Mouse (Mus musculus) erythroblast, embryonic 14.5 days (primary cell): ENCODE measurements around the gene Rap2b. TPM values are rescaled to one million over a fixed set of nuclear protein-coding genes. Genes with fewer than 3 reads are reported as not detected.

Experiments
- H3K27me3 ChIP-seq: 2 replicates; pipeline ENCODE4 v1.6.1; 2012; ENCODE audit warnings: inconsistent platforms; ENCODE audit not compliant: control insufficient read depth
- H3K36me3 ChIP-seq: 2 replicates; pipeline ENCODE4 v1.6.1; 2012; ENCODE audit warnings: mild to moderate bottlenecking, inconsistent platforms; ENCODE audit not compliant: control insufficient read depth
- H3K4me1 ChIP-seq: 2 replicates; pipeline ENCODE4 v1.6.1; 2012; ENCODE audit warnings: inconsistent platforms; ENCODE audit not compliant: control insufficient read depth
- H3K4me3 ChIP-seq: replicated peaks from 2 replicates; pipeline ENCODE3; 2012; ENCODE audit warnings: moderate library complexity, mild to moderate bottlenecking, inconsistent platforms
- H3K9me3 ChIP-seq: 2 replicates; pipeline ENCODE4 v1.6.1; 2012; ENCODE audit warnings: low read length, inconsistent platforms, mixed read lengths; ENCODE audit not compliant: control insufficient read depth
- GATA1 ChIP-seq: IDR thresholded peaks from 2 replicates; pipeline ENCODE4 v1.6.1; 2012; ENCODE audit warnings: low read length, inconsistent platforms, mixed read lengths
- TAL1 ChIP-seq: IDR thresholded peaks from 3 replicates; pipeline ENCODE4 v1.6.1; 2012; ENCODE audit warnings: low read length, inconsistent platforms, mixed read lengths
- polyA plus RNA-seq: library from polyadenylated mRNA; stranded (reverse); fragments of >175 nt; gene quantifications from 2 replicates; pipeline ENCODE4 v1.2.3, GENCODE M21; 2012

Rap2b gene
- polyA plus RNA-seq = 0.14 and 0.16 TPM in 2 replicates

DNA sequence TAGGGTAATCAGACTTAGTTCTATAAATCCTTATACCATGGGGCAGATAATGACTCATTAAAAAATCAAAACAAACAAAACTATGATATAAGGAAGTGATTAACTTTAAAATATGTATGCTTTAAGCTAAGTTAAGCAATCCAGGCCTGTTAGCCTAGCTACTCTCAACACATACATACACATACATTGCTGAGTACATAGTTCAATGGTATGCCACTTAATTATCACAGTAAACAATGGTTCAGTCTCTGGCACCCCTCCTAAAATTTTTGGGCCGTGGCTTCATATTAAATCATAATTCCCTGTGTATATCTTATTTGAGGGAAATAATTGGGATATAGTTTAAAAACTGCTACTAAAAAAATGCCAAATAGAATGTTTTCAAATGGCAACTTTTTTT lies at the start of gene Rap2b:
Gene Rap2b (plus strand): TSS at position 301 of the 400 bp plus-strand sequence.
- H3K27me3 ChIP-seq = peaks cover 22% of the 10 kb centered on the region
- TF ChIP-seq GATA1 (no peak), TAL1 (no peak)
- H3K4me1 ChIP-seq = peaks cover 35% of the 10 kb centered on the region
- no peaks in the 10 kb centered on the region for H3K9me3 ChIP-seq
- no peaks in the 10 kb centered on the region for H3K36me3 ChIP-seq
- no peak within 1 kb of the TSS for H3K4me3 ChIP-seq

DNA sequence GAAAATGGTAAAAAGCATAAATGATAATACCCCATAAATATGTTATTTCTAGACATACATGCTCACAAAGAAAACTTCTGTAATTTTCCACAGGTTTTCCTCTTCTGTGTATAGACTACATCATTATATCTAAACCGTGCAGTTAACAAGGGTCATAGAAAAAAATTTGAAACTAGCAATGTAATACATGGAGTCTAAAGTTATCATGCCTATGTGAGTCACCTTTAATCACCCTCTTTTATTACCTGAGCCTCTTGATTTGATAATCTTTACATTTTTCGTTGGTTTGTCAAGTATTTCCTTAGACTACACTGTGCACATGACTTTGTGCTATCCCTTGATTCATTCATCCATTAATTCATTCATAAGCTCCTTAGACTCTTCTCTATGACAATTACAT lies 46.4 kb upstream of the Rap2b start:
- Histone ChIP-seq H3K27me3 (no peaks in the 10 kb centered on the region), H3K9me3 (no peaks in the 10 kb centered on the region), H3K36me3 (no peaks in the 10 kb centered on the region), H3K4me1 (no peaks in the 10 kb centered on the region), H3K4me3 (no peak overlapping the region)
- TF ChIP-seq GATA1 (no peak), TAL1 (no peak)

DNA sequence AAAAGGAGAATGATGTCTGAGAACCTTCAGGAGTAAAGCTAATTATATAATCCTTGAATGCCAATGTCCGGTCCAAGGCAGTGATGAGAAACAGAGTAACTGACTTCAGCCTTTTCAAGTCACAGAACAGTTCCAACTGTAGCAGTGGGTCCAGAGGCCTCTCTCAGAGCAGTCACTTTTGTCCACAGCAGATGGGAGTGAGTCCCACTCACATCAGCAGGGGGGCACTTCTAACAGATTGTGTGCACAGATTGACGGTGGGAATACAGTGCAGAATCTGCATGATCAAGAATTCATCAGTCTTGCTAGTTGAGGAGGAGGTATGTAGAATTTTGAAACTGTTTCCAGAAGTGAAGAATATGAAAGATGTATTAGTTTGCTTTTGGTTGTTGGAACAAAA lies 41.4 kb upstream of the Rap2b start:
- no peak for TF ChIP-seq TAL1
- TF ChIP-seq GATA1 = no peak
- Histone ChIP-seq H3K27me3 (no peaks in the 10 kb centered on the region), H3K4me3 (no peak overlapping the region), H3K36me3 (no peaks in the 10 kb centered on the region), H3K9me3 (no peaks in the 10 kb centered on the region), H3K4me1 (no peaks in the 10 kb centered on the region)

DNA sequence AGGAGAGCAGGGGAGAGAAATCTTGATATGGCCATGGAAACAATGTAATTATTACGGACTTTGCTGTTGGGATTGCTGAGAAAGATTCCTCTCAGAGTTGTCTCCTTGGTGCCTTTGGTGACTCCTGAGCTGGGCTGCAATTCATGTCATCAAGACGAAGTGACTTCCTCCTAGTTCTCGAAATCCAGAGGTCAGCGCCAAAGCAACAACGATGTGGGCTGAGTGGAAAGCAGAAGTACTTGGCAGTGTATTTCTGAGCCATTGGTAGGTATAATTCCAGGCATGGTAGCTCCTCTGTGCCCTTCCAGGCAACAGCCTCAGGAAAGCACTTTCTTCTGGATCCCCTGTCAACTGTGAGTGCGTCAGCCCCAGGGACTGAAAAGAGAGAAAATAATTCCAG lies 39.8 kb upstream of the Rap2b start:
- H3K9me3 ChIP-seq = no peaks in the 10 kb centered on the region
- H3K36me3 ChIP-seq = no peaks in the 10 kb centered on the region
- H3K27me3 ChIP-seq = no peaks in the 10 kb centered on the region
- no peaks in the 10 kb centered on the region for H3K4me1 ChIP-seq
- no peak overlapping the region for H3K4me3 ChIP-seq
- TF ChIP-seq TAL1 (no peak), GATA1 (no peak)

DNA sequence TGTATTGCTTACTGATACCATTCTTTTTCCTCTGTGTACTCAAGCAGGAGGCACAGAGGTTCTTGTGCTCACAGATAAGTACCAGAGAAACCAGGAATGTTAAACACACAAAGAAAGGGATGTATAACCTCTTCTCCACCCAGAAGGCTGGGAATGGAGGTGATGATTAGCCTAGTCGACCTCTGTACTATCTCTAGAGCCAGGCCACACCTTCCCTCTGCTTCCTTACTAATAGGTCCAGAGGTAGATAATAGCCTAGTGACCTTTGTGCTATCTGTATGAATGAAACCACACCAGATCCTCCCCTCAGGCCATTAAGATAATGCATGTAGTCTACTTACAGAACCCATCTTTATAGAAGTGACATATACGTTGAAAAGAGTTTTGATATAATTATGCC lies 25.2 kb upstream of the Rap2b start:
- Histone ChIP-seq H3K36me3 (no peaks in the 10 kb centered on the region), H3K9me3 (no peaks in the 10 kb centered on the region), H3K27me3 (no peaks in the 10 kb centered on the region), H3K4me1 (no peaks in the 10 kb centered on the region), H3K4me3 (no peak overlapping the region)
- TF ChIP-seq GATA1 = no peak
- TF ChIP-seq TAL1 = no peak

DNA sequence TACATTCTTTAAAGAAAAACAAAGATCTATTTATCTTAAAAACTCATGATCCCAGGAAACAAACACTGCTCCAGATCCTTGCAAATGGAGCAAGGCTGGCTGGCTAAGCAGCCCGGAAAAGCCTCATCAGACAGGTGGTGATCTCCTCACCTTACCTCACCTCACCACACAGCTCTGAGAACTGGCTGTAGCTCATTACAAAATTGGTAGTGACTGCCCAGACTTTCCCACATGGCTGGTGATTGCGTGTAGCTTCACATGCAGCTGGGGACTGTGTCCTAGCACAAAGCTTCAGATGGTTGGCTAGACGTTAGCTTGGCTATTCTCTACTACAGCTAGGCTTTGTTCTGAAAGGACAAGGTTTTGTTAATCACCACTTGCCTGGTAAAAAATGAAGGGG lies 24.2 kb upstream of the Rap2b start:
- Histone ChIP-seq H3K36me3 (no peaks in the 10 kb centered on the region), H3K4me3 (no peak overlapping the region), H3K9me3 (no peaks in the 10 kb centered on the region), H3K27me3 (no peaks in the 10 kb centered on the region), H3K4me1 (no peaks in the 10 kb centered on the region)
- TF ChIP-seq TAL1 (no peak), GATA1 (no peak)

DNA sequence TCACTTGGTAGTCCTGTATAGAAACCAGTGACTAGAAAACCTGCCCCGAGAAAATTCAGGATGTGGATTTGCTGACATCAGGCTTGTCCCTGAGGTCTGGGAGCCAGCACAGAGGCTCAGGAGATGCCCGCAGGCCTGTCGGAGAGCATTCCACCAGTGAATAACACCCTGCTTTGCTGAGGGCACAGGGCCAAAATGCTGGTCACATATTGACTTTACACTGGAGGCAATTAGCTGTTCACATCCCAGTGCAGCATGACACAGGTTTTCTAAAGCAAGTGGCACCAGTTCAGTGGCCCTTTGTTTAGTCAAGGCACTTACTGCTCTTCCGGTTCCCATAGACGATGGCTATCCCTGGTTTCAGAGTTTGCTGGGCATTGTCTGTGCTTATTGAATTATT lies 21.1 kb upstream of the Rap2b start:
- no peaks in the 10 kb centered on the region for H3K27me3 ChIP-seq
- no peak overlapping the region for H3K4me3 ChIP-seq
- H3K4me1 ChIP-seq = no peaks in the 10 kb centered on the region
- TF ChIP-seq TAL1 (no peak), GATA1 (no peak)
- H3K9me3 ChIP-seq = no peaks in the 10 kb centered on the region
- H3K36me3 ChIP-seq = no peaks in the 10 kb centered on the region

DNA sequence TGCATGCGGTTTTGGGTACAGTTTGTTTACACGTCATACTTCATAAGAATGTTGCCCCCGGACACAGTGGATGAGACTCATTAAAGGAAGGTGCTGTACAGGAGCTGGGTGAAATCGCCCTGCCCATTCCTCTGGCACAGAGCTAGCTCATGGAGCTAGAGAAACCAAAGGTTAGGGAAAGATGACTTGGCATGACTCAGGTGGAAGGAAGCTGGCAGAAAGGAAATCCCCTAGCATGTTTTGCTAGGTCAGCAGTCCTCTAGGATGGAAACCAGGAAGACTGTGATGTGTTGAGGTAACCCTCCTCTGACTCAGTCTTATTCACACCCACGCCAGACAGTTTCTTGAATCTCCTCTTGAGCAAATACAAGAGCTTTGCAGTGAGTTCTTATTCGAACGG lies 17.4 kb upstream of the Rap2b start:
- no peaks in the 10 kb centered on the region for H3K4me1 ChIP-seq
- H3K27me3 ChIP-seq = no peaks in the 10 kb centered on the region
- H3K9me3 ChIP-seq = no peaks in the 10 kb centered on the region
- no peak for TF ChIP-seq TAL1
- no peak for TF ChIP-seq GATA1
- H3K36me3 ChIP-seq = no peaks in the 10 kb centered on the region
- no peak overlapping the region for H3K4me3 ChIP-seq

DNA sequence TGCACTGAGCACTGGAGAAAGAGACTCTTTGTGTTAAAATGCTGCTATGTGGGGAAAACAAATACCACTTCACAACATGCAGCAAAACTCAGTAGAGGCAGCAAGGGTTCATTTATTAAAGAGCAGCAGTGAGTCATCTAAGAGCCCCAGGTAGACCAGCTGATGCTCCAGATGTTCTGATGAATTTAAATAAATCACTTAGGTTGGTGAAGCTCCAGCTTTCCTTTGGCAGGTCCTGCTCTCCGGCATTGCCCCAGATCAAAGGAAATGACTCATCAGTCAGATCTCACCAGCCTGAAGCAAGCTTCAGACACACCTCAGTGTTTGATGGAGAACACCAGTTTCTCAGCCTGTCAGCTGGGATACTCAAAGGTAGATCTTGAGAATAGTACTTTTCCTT lies 15.8 kb upstream of the Rap2b start:
- no peak for TF ChIP-seq GATA1
- no peak for TF ChIP-seq TAL1
- Histone ChIP-seq H3K9me3 (no peaks in the 10 kb centered on the region), H3K36me3 (no peaks in the 10 kb centered on the region), H3K27me3 (no peaks in the 10 kb centered on the region), H3K4me3 (no peak overlapping the region), H3K4me1 (no peaks in the 10 kb centered on the region)

DNA sequence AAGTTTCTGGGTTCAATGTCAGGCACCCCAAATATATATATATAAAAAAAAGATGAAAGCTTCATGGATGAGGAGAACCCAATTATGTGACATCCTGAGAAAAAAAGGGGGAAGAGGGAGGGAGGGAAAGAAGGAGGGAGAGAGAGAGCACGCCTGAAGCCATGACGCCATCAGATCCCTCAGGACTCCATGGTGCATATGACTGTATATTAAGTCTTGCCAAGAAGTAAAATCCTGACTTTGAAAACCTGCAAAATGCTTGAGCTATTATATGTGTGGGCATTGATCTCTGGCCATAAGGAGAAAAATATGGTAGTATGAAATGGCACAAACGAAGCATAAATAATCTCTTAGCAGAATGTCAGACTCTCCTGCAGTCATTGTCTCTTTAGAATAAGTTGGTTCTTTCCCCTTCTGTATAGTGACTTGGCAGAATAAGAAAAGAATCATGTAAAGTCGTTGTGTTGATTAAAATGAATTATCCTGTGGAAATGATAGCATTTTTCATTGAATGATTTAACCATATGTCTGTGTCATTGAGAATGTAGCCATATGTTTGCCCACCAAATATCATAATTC lies 13.3 kb upstream of the Rap2b start:
- Histone ChIP-seq H3K36me3 (no peaks in the 10 kb centered on the region), H3K27me3 (no peaks in the 10 kb centered on the region), H3K4me1 (no peaks in the 10 kb centered on the region), H3K4me3 (no peak overlapping the region), H3K9me3 (no peaks in the 10 kb centered on the region)
- TF ChIP-seq TAL1 (no peak), GATA1 (no peak)
